Mouse (Mus musculus) heart, postnatal 0 days (tissue): ENCODE results near the gene Zfp365. TPM values are rescaled to one million over a fixed set of nuclear protein-coding genes. Genes with fewer than 3 reads are reported as not detected.

ENCODE experiments used
- ATAC-seq: fragments of 200-750 bp; cut with Nextera tagmentation; 2 replicates; pipeline ENCODE4 v1.8.0; 2017; ENCODE audit warnings: low read depth, moderate number of reproducible peaks, moderate library complexity; ENCODE audit not compliant: insufficient read depth
- DNase-seq: peaks from one replicate; pipeline ENCODE4 v3.0.0-alpha.2; 2016; ENCODE audit warnings: low spot score
- H3K27ac ChIP-seq: fragments of 300-500 bp; sonication (generic); 2 replicates; pipeline ENCODE4 v1.5.1; 2014; ENCODE audit warnings: low read depth, mild to moderate bottlenecking
- H3K27me3 ChIP-seq: fragments of 300-500 bp; sonication (generic); 2 replicates; pipeline ENCODE4 v1.6.1; 2014; ENCODE audit warnings: low read length, mixed read lengths; ENCODE audit not compliant: control insufficient read depth, insufficient read depth
- H3K36me3 ChIP-seq: fragments of 300-500 bp; sonication (generic); replicated peaks from 2 replicates; pipeline ENCODE4 v1.6.1; 2014; ENCODE audit warnings: low read length, mixed read lengths; ENCODE audit not compliant: control insufficient read depth, insufficient read depth
- H3K4me1 ChIP-seq: fragments of 300-500 bp; sonication (generic); 2 replicates; pipeline ENCODE4 v1.6.1; 2014; ENCODE audit warnings: antibody characterized with exemption; ENCODE audit not compliant: control insufficient read depth, insufficient read depth
- H3K4me2 ChIP-seq: fragments of 300-500 bp; sonication (generic); 2 replicates; pipeline ENCODE4 v1.6.1; 2014; ENCODE audit warnings: low read depth, mild to moderate bottlenecking, low read length, moderate library complexity
- H3K4me3 ChIP-seq: fragments of 300-500 bp; sonication (generic); 2 replicates; pipeline ENCODE4 v1.5.1; 2014; ENCODE audit warnings: low read depth, low read length
- H3K9ac ChIP-seq: fragments of 300-500 bp; sonication (generic); replicated peaks from 2 replicates; pipeline ENCODE4 v1.6.1; 2014; ENCODE audit warnings: low read depth, low read length, mixed read lengths
- H3K9me3 ChIP-seq: fragments of 300-500 bp; sonication (generic); replicated peaks from 2 replicates; pipeline ENCODE4 v1.6.1; 2016; ENCODE audit warnings: low read length; ENCODE audit not compliant: control insufficient read depth
- CTCF ChIP-seq: IDR thresholded peaks from 2 replicates; pipeline ENCODE4 v1.5.1; 2016; ENCODE audit warnings: antibody characterized with exemption, control low read depth, low read depth
- EP300 ChIP-seq: IDR thresholded peaks from 2 replicates; pipeline ENCODE4 v1.6.1; 2016; ENCODE audit warnings: antibody characterized with exemption, low read depth
- WGBS: fragments of 180-500 bp; shearing (Covaris S2); extraction: QIAGEN DNeasy Blood & Tissue Kit; methylation state at CpG from one replicate; pipeline ENCODE4 v1.1.7; 2014; 5-methylcytosine and 5-hydroxymethylcytosine counted together
- polyA plus RNA-seq: library from polyadenylated mRNA; unstranded; fragments of >200 nt; fragmentation: Nextera tagmentation; extraction: Ambion mirVana; gene quantifications from 2 replicates; pipeline ENCODE4 v1.2.1, GENCODE M21; 2015
- total RNA-seq: library from RNA; depleted of rRNA; stranded (reverse); fragments of >200 nt; gene quantifications from 2 replicates; pipeline ENCODE4 v1.2.3, GENCODE M21; 2014; ENCODE audit warnings: low replicate concordance

Gene Zfp365
- total and polyA plus RNA-seq, 2 experiments from 2014 or later: 0.37 TPM; not detected in 1

GRCm38 (mm10) chr10:67939546-67939945, 27.1 kb upstream of the Zfp365 start:
- WGBS: 52% methylated on average over 12 of the region's 12 CpGs
- Histone ChIP-seq H3K9ac (no peak overlapping the region), H3K4me3 (no peak overlapping the region), H3K27me3 (no peaks in the 10 kb centered on the region), H3K4me1 (no peaks in the 10 kb centered on the region), H3K36me3 (no peaks in the 10 kb centered on the region), H3K27ac (no peak overlapping the region; the same call in 1 of the 2 replicates), H3K4me2 (peak overlapping the region; percentile 16; the same call in 1 of the 2 replicates), H3K9me3 (no peaks in the 10 kb centered on the region)
- TF ChIP-seq CTCF (no peak), EP300 (no peak)
- DNase-seq (no peak), ATAC-seq (no peak)

GRCm38 (mm10) chr10:67937775-67938174, 25.3 kb upstream of the Zfp365 start:
- Histone ChIP-seq H3K9ac (no peak overlapping the region), H3K36me3 (no peaks in the 10 kb centered on the region), H3K27ac (no peak overlapping the region), H3K4me1 (no peaks in the 10 kb centered on the region), H3K4me2 (no peak overlapping the region), H3K4me3 (no peak overlapping the region), H3K9me3 (no peaks in the 10 kb centered on the region), H3K27me3 (no peaks in the 10 kb centered on the region)
- DNase-seq (no peak), ATAC-seq (no peak)
- WGBS: 78% methylated on average over 5 of the region's 5 CpGs
- TF ChIP-seq EP300 (no peak), CTCF (no peak)

GRCm38 (mm10) chr10:67936944-67937343, 24.5 kb upstream of the Zfp365 start:
- WGBS: 61% methylated on average over 4 of the region's 4 CpGs
- Histone ChIP-seq H3K4me3 (no peak overlapping the region), H3K9me3 (no peaks in the 10 kb centered on the region), H3K9ac (no peak overlapping the region), H3K4me1 (no peaks in the 10 kb centered on the region), H3K36me3 (no peaks in the 10 kb centered on the region), H3K27ac (no peak overlapping the region), H3K27me3 (no peaks in the 10 kb centered on the region), H3K4me2 (no peak overlapping the region)
- DNase-seq (no peak), ATAC-seq (no peak)
- TF ChIP-seq EP300: no peak
- TF ChIP-seq CTCF: no peak

GRCm38 (mm10) chr10:67932780-67933179, 20.3 kb upstream of the Zfp365 start:
- WGBS: 70% methylated on average over 11 of the region's 11 CpGs
- no peaks in the 10 kb centered on the region for H3K4me1 ChIP-seq
- no peak overlapping the region for H3K9ac ChIP-seq
- H3K27me3 ChIP-seq: no peaks in the 10 kb centered on the region
- no peak overlapping the region for H3K4me3 ChIP-seq
- no peaks in the 10 kb centered on the region for H3K9me3 ChIP-seq
- DNase-seq: no peak
- no peak overlapping the region for H3K4me2 ChIP-seq
- no peaks in the 10 kb centered on the region for H3K36me3 ChIP-seq
- no peak for ATAC-seq
- TF ChIP-seq CTCF: no peak
- TF ChIP-seq EP300: no peak
- H3K27ac ChIP-seq: no peak overlapping the region

- no peak for ATAC-seq
- no peak for DNase-seq
- no peaks in the 10 kb centered on the region for H3K9me3 ChIP-seq
- H3K9ac ChIP-seq: no peak overlapping the region
- H3K27me3 ChIP-seq: no peaks in the 10 kb centered on the region
- WGBS: 77% methylated on average over 4 of the region's 4 CpGs
- no peaks in the 10 kb centered on the region for H3K36me3 ChIP-seq
- no peak overlapping the region for H3K4me3 ChIP-seq
- H3K4me1 ChIP-seq: no peaks in the 10 kb centered on the region
- H3K27ac ChIP-seq: no peak overlapping the region
- H3K4me2 ChIP-seq: no peak overlapping the region
- TF ChIP-seq EP300: no peak
- no peak for TF ChIP-seq CTCF
Observed at GRCm38 (mm10) chr10:67931328-67931727, 18.9 kb upstream of the Zfp365 start.

GRCm38 (mm10) chr10:67928584-67928983, 16.1 kb upstream of the Zfp365 start:
- Histone ChIP-seq H3K27me3 (no peaks in the 10 kb centered on the region), H3K4me2 (no peak overlapping the region), H3K9ac (no peak overlapping the region), H3K36me3 (no peaks in the 10 kb centered on the region), H3K27ac (no peak overlapping the region), H3K4me3 (no peak overlapping the region), H3K9me3 (no peaks in the 10 kb centered on the region), H3K4me1 (no peaks in the 10 kb centered on the region)
- TF ChIP-seq CTCF (no peak), EP300 (no peak)
- no peak for DNase-seq
- WGBS: 76% methylated on average over 7 of the region's 7 CpGs
- ATAC-seq: no peak
